ENCODE assay signal across 7 mouse cellular contexts in genomic region chr12:118301072-118301865, GRCm38 (mm10). TPM values are rescaled to one million over a fixed set of nuclear protein-coding genes. Genes with fewer than 3 reads are reported as not detected.
A peak's percentile ranks its signal among the peaks of the same experiment; 100 is the strongest.
DNase-seq lines count a peak whose midpoint lies in the region; ATAC-seq lines count a peak whose summit lies in the region.

Sp4 (minus strand) TSS chr12:118301440.

- peak within 1 kb of the TSS; percentile 95 for H3K4me3 ChIP-seq in intestine, embryonic 16.5 days (ENCODE audit: low read length)
- H3K4me3 ChIP-seq in midbrain, embryonic 11.5 days (ENCODE audit: low read depth, low read length) = peak within 1 kb of the TSS; percentile 86

- peak within 1 kb of the TSS; percentile 86 for H3K9ac ChIP-seq in intestine, embryonic 16.5 days (ENCODE audit: low read depth, low read length)
- peak within 1 kb of the TSS; percentile 87 for H3K9ac ChIP-seq in midbrain, embryonic 11.5 days (ENCODE audit: low read length)

- H3K27me3 ChIP-seq in intestine, embryonic 16.5 days (replicated peaks; ENCODE audit: control insufficient read depth, insufficient read depth, low read length) = no peaks in the 10 kb centered on the region
- H3K27me3 ChIP-seq in midbrain, embryonic 11.5 days (ENCODE audit: control insufficient read depth, insufficient read depth, low read length) = no peaks in the 10 kb centered on the region

- H3K27ac ChIP-seq in intestine, embryonic 16.5 days (ENCODE audit: low read length) = peak within 1 kb of the TSS; percentile 97
- peak within 1 kb of the TSS; percentile 96 for H3K27ac ChIP-seq in midbrain, embryonic 11.5 days (ENCODE audit: low read depth, low read length)

- ATAC-seq in intestine, embryonic 16.5 days = peak; percentile 92
- peak; percentile 90 for ATAC-seq in midbrain, embryonic 11.5 days (ENCODE audit: low FRiP score)

- H3K9me3 ChIP-seq in intestine, embryonic 16.5 days (ENCODE audit: control insufficient read depth, low read length) = no peaks in the 10 kb centered on the region
- no peaks in the 10 kb centered on the region for H3K9me3 ChIP-seq in midbrain, embryonic 11.5 days (ENCODE audit: control insufficient read depth, low read length)

- peak within 1 kb of the TSS; percentile 84 for H3K4me2 ChIP-seq in intestine, embryonic 16.5 days (ENCODE audit: low read depth, low read length)
- H3K4me2 ChIP-seq in midbrain, embryonic 11.5 days = peak within 1 kb of the TSS; percentile 61

- no peaks in the 10 kb centered on the region for H3K36me3 ChIP-seq in intestine, embryonic 16.5 days (ENCODE audit: control insufficient read depth, insufficient read depth, low read length)
- H3K36me3 ChIP-seq in midbrain, embryonic 11.5 days (ENCODE audit: control insufficient read depth, insufficient read depth, low read length) = no peaks in the 10 kb centered on the region

- peak; percentile 91 for DNase-seq in adrenal gland, adult 8-10 months
- DNase-seq in embryo, embryonic 9.5 days (ENCODE audit: extremely low spot score) = peak; percentile 94
- DNase-seq in gastrocnemius, postnatal 4 days (ENCODE audit: low spot score in 2 of 2) = peak; percentile 87 to 92
- DNase-seq in left cerebral cortex, postnatal 36 days (ENCODE audit: low spot score in 2 of 2) = peak; percentile 90 to 93
- DNase-seq in midbrain, embryonic 11.5 days (ENCODE audit: low spot score, missing footprints) = peak; percentile 98
- DNase-seq in skeletal muscle tissue, adult 2 months (ENCODE audit: low read depth, low spot score) = peak; percentile 90

- under 1% methylated on average over 51 of the region's 78 CpGs for WGBS in intestine, embryonic 16.5 days
- WGBS in midbrain, embryonic 11.5 days = under 1% methylated on average over 49 of the region's 78 CpGs

- H3K4me1 ChIP-seq in intestine, embryonic 16.5 days (ENCODE audit: control insufficient read depth, insufficient read depth, low read length) = peaks cover 15% of the 10 kb centered on the region
- H3K4me1 ChIP-seq in midbrain, embryonic 11.5 days (ENCODE audit: control insufficient read depth, insufficient read depth, low read length) = peaks cover 19% of the 10 kb centered on the region

- intact Hi-C loops in left cerebral cortex, postnatal 36 days (cut with DNase I) = loop anchor here (5.0 kb wide), 3 partner anchors 156 to 551 kb away; no protein-coding TSS in a partner anchor

RNA-seq across cellular contexts. Expression of gene Sp4, which starts in this region (rescaled TPM):
- total RNA-seq in adrenal gland, adult 8-10 months (2022) = 10 to 100 TPM in 2 of 4 experiments, 1 to 10 TPM in 2; 7.3 to 14.3 (median 9.6) TPM
- 10 to 100 TPM; 13.1 to 15.1 TPM for total RNA-seq in gastrocnemius, postnatal 4 days (2021)
- 3.9 and 4.3 TPM in 2 replicates for polyA plus RNA-seq in intestine, embryonic 16.5 days (2015; fragmentation: Nextera tagmentation; extraction: Ambion mirVana)
- total RNA-seq in left cerebral cortex, postnatal 36 days (2021) = 10 to 100 TPM; 27.3 to 28.4 TPM
- polyA plus RNA-seq in midbrain, embryonic 11.5 days (2014; fragmentation: Nextera tagmentation; extraction: Ambion mirVana) = 24.9 and 25.1 TPM in 2 replicates

Comparison
In these comparisons a context has a peak if more than half of its experiments do, and no peak if none do; other contexts are left out.
1. Peak in every context shown above with its lines: DNase-seq, ATAC-seq, H3K4me3 ChIP-seq and H3K27ac ChIP-seq.